Comparison of ENCODE assay signal across 45 mouse cellular contexts in the genomic region with DNA sequence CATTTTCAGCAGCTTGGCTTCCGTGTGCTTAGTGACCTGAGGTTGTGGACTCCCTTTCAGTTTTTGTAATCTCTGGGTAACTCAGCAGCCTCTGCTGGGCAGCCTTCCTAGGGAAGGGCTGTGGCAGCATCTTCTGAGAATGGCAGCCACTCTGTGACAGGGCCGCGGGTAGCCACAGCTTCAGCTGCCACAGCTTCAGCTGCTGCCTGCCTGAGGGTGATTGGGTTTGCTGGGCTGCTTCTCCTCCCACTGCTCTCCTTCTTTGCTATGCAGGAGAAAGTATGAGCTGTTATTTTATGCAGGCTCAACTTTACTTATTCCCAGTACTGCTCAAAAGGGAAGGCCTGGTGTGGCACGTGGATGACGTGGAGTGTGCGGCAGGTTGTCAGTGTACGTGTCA. TPM values are rescaled to one million over a fixed set of nuclear protein-coding genes. Genes with fewer than 3 reads are reported as not detected.
"Had no signal": no experiment of that assay in that cellular context is flagged by ENCODE, and none has a peak within 500 bp of the region (broad histone marks: within the 10 kb centered on the region; RNA-seq: fewer than 3 reads in every experiment).

No protein-coding gene starts in this region.

- DNase-seq: left cerebral cortex, postnatal 4 days; liver; liver, embryonic 13.5 days; liver, postnatal 0 days; lung, adult 18-20 months; lung, adult 2 months; lung, embryonic 14.5 days; lung, postnatal 10 days; lung, postnatal 14 days; lung, postnatal 36 days; lung, postnatal 4 days; midbrain, embryonic 14.5 days had no signal

- H3K4me3 ChIP-seq: limb, embryonic 10.5 days; limb, embryonic 12.5 days; limb, embryonic 13.5 days; limb, embryonic 15.5 days; liver, embryonic 12.5 days; liver, embryonic 13.5 days; liver, embryonic 15.5 days; lung, embryonic 15.5 days; megakaryocyte, embryonic 14.5 days; midbrain, embryonic 10.5 days; midbrain, embryonic 12.5 days; midbrain, embryonic 13.5 days; midbrain, embryonic 15.5 days; neural tube, embryonic 12.5 days had no signal

- ATAC-seq: liver, embryonic 12.5 days; liver, postnatal 0 days; lung, postnatal 0 days; midbrain, embryonic 13.5 days; midbrain, embryonic 15.5 days; midbrain, embryonic 16.5 days had no signal

- H3K4me2 ChIP-seq: limb, embryonic 12.5 days; limb, embryonic 13.5 days; limb, embryonic 15.5 days; liver, embryonic 11.5 days; liver, embryonic 12.5 days; liver, embryonic 13.5 days; liver, embryonic 15.5 days; lung, embryonic 14.5 days; lung, embryonic 15.5 days; midbrain, embryonic 11.5 days; midbrain, embryonic 12.5 days; midbrain, embryonic 13.5 days; midbrain, embryonic 15.5 days; neural tube, embryonic 12.5 days had no signal

- H3K4me1 ChIP-seq: limb, embryonic 12.5 days; limb, embryonic 15.5 days; liver, embryonic 12.5 days; liver, embryonic 13.5 days; liver, embryonic 15.5 days; lung, embryonic 15.5 days; midbrain, embryonic 10.5 days; midbrain, embryonic 12.5 days; midbrain, embryonic 13.5 days; midbrain, embryonic 15.5 days; neural tube, embryonic 12.5 days had no signal

- H3K36me3 ChIP-seq: limb, embryonic 10.5 days; limb, embryonic 12.5 days; limb, embryonic 13.5 days; limb, embryonic 15.5 days; liver, embryonic 12.5 days; liver, embryonic 13.5 days; liver, embryonic 15.5 days; lung, embryonic 15.5 days; midbrain, embryonic 10.5 days; midbrain, embryonic 12.5 days; midbrain, embryonic 13.5 days; midbrain, embryonic 15.5 days; neural tube, embryonic 12.5 days had no signal

- H3K9ac ChIP-seq: limb, embryonic 12.5 days; limb, embryonic 13.5 days; limb, embryonic 15.5 days; liver, embryonic 12.5 days; liver, embryonic 13.5 days; liver, embryonic 14.5 days; liver, embryonic 15.5 days; liver, postnatal 0 days; lung, embryonic 14.5 days; lung, embryonic 15.5 days; midbrain, embryonic 12.5 days; midbrain, embryonic 13.5 days; midbrain, embryonic 15.5 days; neural tube, embryonic 12.5 days had no signal

- H3K27ac ChIP-seq: limb, embryonic 10.5 days; limb, embryonic 12.5 days; limb, embryonic 13.5 days; limb, embryonic 15.5 days; liver, embryonic 12.5 days; liver, embryonic 13.5 days; liver, embryonic 14.5 days; liver, embryonic 15.5 days; lung, embryonic 15.5 days; macrophage; midbrain, embryonic 10.5 days; midbrain, embryonic 12.5 days; midbrain, embryonic 13.5 days; midbrain, embryonic 15.5 days; neural tube, embryonic 12.5 days had no signal

- H3K9me3 ChIP-seq: limb, embryonic 10.5 days; limb, embryonic 12.5 days; limb, embryonic 13.5 days; limb, embryonic 15.5 days; liver, embryonic 12.5 days; liver, embryonic 13.5 days; liver, embryonic 15.5 days; lung, embryonic 15.5 days; megakaryocyte, embryonic 14.5 days; midbrain, embryonic 10.5 days; midbrain, embryonic 12.5 days; midbrain, embryonic 13.5 days; midbrain, embryonic 15.5 days; neural tube, embryonic 12.5 days had no signal

- H3K27me3 ChIP-seq: limb, embryonic 12.5 days; limb, embryonic 13.5 days; limb, embryonic 15.5 days; liver, embryonic 13.5 days; liver, embryonic 15.5 days; lung, embryonic 15.5 days; midbrain, embryonic 12.5 days; midbrain, embryonic 13.5 days; midbrain, embryonic 15.5 days; neural tube, embryonic 12.5 days had no signal

RNA-seq across cellular contexts. Expression of a gene that starts 24.3 kb away (rescaled TPM):
- total RNA-seq: left cerebral cortex, adult 8-10 months; left cerebral cortex, postnatal 14 days; left cerebral cortex, postnatal 25 days; left cerebral cortex, postnatal 36 days; liver, adult 2 months; megakaryocyte progenitor cell, adult 5-6 weeks; megakaryocyte, adult 5-6 weeks; megakaryocyte-erythroid progenitor cell, adult 5-6 weeks; monocyte, adult 5-6 weeks had no signal
- polyA plus RNA-seq: limb, embryonic 11.5 days; limb, embryonic 12.5 days; limb, embryonic 13.5 days; liver, adult 2 months; liver, embryonic 12.5 days; liver, embryonic 13.5 days; liver, embryonic 14.5 days; liver, embryonic 15.5 days; liver, embryonic 16.5 days; liver, postnatal 0 days; lung, embryonic 14.5 days; macrophage; midbrain, embryonic 10.5 days; midbrain, embryonic 11.5 days; midbrain, embryonic 12.5 days; midbrain, embryonic 13.5 days; midbrain, embryonic 14.5 days; midbrain, embryonic 15.5 days; midbrain, embryonic 16.5 days; midbrain, postnatal 0 days; neural tube, embryonic 11.5 days; neural tube, embryonic 12.5 days had no signal

RNA-seq across cellular contexts. Expression of a gene that starts 28.2 kb away (rescaled TPM):
- total RNA-seq: liver, adult 2 months; megakaryocyte progenitor cell, adult 5-6 weeks; megakaryocyte, adult 5-6 weeks; megakaryocyte-erythroid progenitor cell, adult 5-6 weeks; monocyte, adult 5-6 weeks had no signal
- polyA plus RNA-seq: limb, embryonic 10.5 days; limb, embryonic 11.5 days; limb, embryonic 12.5 days; liver, adult 2 months; liver, embryonic 11.5 days; liver, embryonic 12.5 days; liver, embryonic 14.5 days; liver, embryonic 15.5 days; liver, postnatal 0 days; lung, embryonic 14.5 days; macrophage had no signal

RNA-seq across cellular contexts. Expression of a gene that starts 52.5 kb away (rescaled TPM):
- total RNA-seq: liver, adult 2 months; megakaryocyte progenitor cell, adult 5-6 weeks; megakaryocyte, adult 5-6 weeks; megakaryocyte-erythroid progenitor cell, adult 5-6 weeks; monocyte, adult 5-6 weeks had no signal
- polyA plus RNA-seq: liver, adult 2 months; liver, embryonic 12.5 days; liver, embryonic 13.5 days; liver, embryonic 15.5 days; liver, embryonic 16.5 days; liver, postnatal 0 days; macrophage had no signal

RNA-seq across cellular contexts. Expression of a gene that starts 52.8 kb away (rescaled TPM):
- total RNA-seq: megakaryocyte progenitor cell, adult 5-6 weeks; megakaryocyte, adult 5-6 weeks; megakaryocyte-erythroid progenitor cell, adult 5-6 weeks; midbrain, postnatal 0 days; monocyte, adult 5-6 weeks had no signal
- polyA plus RNA-seq: limb, embryonic 10.5 days; limb, embryonic 11.5 days; limb, embryonic 12.5 days; limb, embryonic 13.5 days; limb, embryonic 15.5 days; liver, embryonic 11.5 days; liver, embryonic 12.5 days; liver, embryonic 13.5 days; liver, embryonic 14.5 days; liver, embryonic 15.5 days; liver, embryonic 16.5 days; liver, postnatal 0 days; lung, embryonic 14.5 days; lung, embryonic 15.5 days; lung, embryonic 16.5 days; macrophage; midbrain, embryonic 10.5 days; midbrain, embryonic 11.5 days; midbrain, embryonic 12.5 days; midbrain, embryonic 13.5 days; midbrain, embryonic 14.5 days; neural tube, embryonic 11.5 days; neural tube, embryonic 12.5 days had no signal
